Mouse (Mus musculus) bone marrow, adult 2 months (tissue): ENCODE data around the gene Gpr83. TPM values are rescaled to one million over a fixed set of nuclear protein-coding genes. Genes with fewer than 3 reads are reported as not detected.
"Not testable (repeated sequence)": the region's sequence is repeated elsewhere in the genome, so short reads cannot be mapped to it uniquely, and the experiment has no call there.

ENCODE experiments used
- H3K27ac ChIP-seq: fragments of 200-500 bp; 2 replicates; pipeline ENCODE4 v1.5.1; 2012; ENCODE audit warnings: low read depth, mild to moderate bottlenecking, control low read depth, inconsistent platforms, low read length; ENCODE audit not compliant: control insufficient read depth, poor library complexity, insufficient read depth
- H3K4me1 ChIP-seq: fragments of 200-500 bp; 2 replicates; pipeline ENCODE4 v1.6.1; 2011; ENCODE audit warnings: low read length; ENCODE audit not compliant: control insufficient read depth, insufficient read depth
- H3K4me3 ChIP-seq: fragments of 200-500 bp; replicated peaks from 2 replicates; pipeline ENCODE3; 2011; ENCODE audit warnings: mild to moderate bottlenecking, low read depth, low read length, control low read depth; ENCODE audit not compliant: control insufficient read depth
- CTCF ChIP-seq: fragments of 200-500 bp; IDR thresholded peaks from 2 replicates; pipeline ENCODE4 v1.5.1; 2011; ENCODE audit warnings: low read length, control low read depth; ENCODE audit not compliant: control insufficient read depth, insufficient read depth
- POLR2A ChIP-seq: fragments of 200-500 bp; IDR thresholded peaks from 2 replicates; pipeline ENCODE4 v1.6.1; 2011; ENCODE audit warnings: low read depth, mild to moderate bottlenecking, control low read depth, low read length, borderline replicate concordance; ENCODE audit not compliant: control insufficient read depth
- WGBS: fragments of 180-500 bp; shearing (Covaris S2); methylation state at CpG from one replicate; pipeline ENCODE4 v1.1.7; 2018; 5-methylcytosine and 5-hydroxymethylcytosine counted together
- polyA plus RNA-seq: library from polyadenylated mRNA; stranded (reverse); fragments of >200 nt; gene quantifications from 2 replicates; pipeline ENCODE4 v1.2.4, GENCODE M21; 2011; ENCODE audit warnings: low replicate concordance; ENCODE audit not compliant: missing spikeins, insufficient read depth, insufficient read length

Gpr83 gene
- polyA plus RNA-seq, 1 experiment = not detected

- 77% methylated on average over 5 of the region's 5 CpGs for WGBS
- Histone ChIP-seq H3K27ac (no peak overlapping the region), H3K4me1 (no peaks in the 10 kb centered on the region; the same call in 1 of the 2 replicates), H3K4me3 (no peak overlapping the region)
- TF ChIP-seq CTCF (no peak), POLR2A (no peak)
Observed at GRCm38 (mm10) chr9:14875743-14876507, 15.9 kb downstream of the Gpr83 start.

GRCm38 (mm10) chr9:14876566-14876965, 16.6 kb downstream of the Gpr83 start:
- 84% methylated on average over 8 of the region's 8 CpGs for WGBS
- not testable (repeated sequence) for H3K4me3 ChIP-seq, H3K27ac ChIP-seq

GRCm38 (mm10) chr9:14884641-14885040, 24.6 kb downstream of the Gpr83 start:
- Histone ChIP-seq H3K27ac (no peak overlapping the region), H3K4me3 (no peak overlapping the region), H3K4me1 (no peaks in the 10 kb centered on the region)
- WGBS = 42% methylated on average over 4 of the region's 4 CpGs
- TF ChIP-seq POLR2A (no peak), CTCF (no peak)

More at GRCm38 (mm10) chr9:14876566-14876965, 16.6 kb downstream of the Gpr83 start:
- H3K4me1 ChIP-seq = not testable (repeated sequence)

- H3K27ac ChIP-seq = no peak overlapping the region
- H3K4me1 ChIP-seq = no peaks in the 10 kb centered on the region
- TF ChIP-seq CTCF (no peak), POLR2A (no peak)
- no peak overlapping the region for H3K4me3 ChIP-seq
Observed at GRCm38 (mm10) chr9:14885151-14885550, 25.1 kb downstream of the Gpr83 start.

- TF ChIP-seq POLR2A (no peak), CTCF (no peak)
- Histone ChIP-seq H3K4me3 (no peak overlapping the region), H3K4me1 (no peaks in the 10 kb centered on the region), H3K27ac (no peak overlapping the region)
- WGBS = 70% methylated on average over 1 of the region's 1 CpGs
Observed at GRCm38 (mm10) chr9:14885954-14886353, 25.9 kb downstream of the Gpr83 start.

- WGBS = 74% methylated on average over 6 of the region's 6 CpGs
- no peak overlapping the region for H3K27ac ChIP-seq
- TF ChIP-seq CTCF (no peak), POLR2A (no peak)
- no peaks in the 10 kb centered on the region for H3K4me1 ChIP-seq
- no peak overlapping the region for H3K4me3 ChIP-seq
Observed at GRCm38 (mm10) chr9:14887787-14888382, 27.9 kb downstream of the Gpr83 start.

- H3K27ac ChIP-seq = no peak overlapping the region
- TF ChIP-seq POLR2A = no peak
- no peak for TF ChIP-seq CTCF
- no peak overlapping the region for H3K4me3 ChIP-seq
- H3K4me1 ChIP-seq = no peaks in the 10 kb centered on the region
- WGBS = 79% methylated on average over 6 of the region's 6 CpGs
Observed at GRCm38 (mm10) chr9:14888671-14889070, 28.7 kb downstream of the Gpr83 start.

- 84% methylated on average over 3 of the region's 3 CpGs for WGBS
- Histone ChIP-seq H3K4me1 (no peaks in the 10 kb centered on the region), H3K27ac (no peak overlapping the region), H3K4me3 (no peak overlapping the region)
- TF ChIP-seq CTCF (no peak), POLR2A (no peak)
Observed at GRCm38 (mm10) chr9:14890699-14891098, 30.7 kb downstream of the Gpr83 start.
